Mouse (Mus musculus) hindbrain, embryonic 10.5 days (tissue): Measurements from ENCODE around the gene Map3k9. TPM values are rescaled to one million over a fixed set of nuclear protein-coding genes. Genes with fewer than 3 reads are reported as not detected.

Experiments
- DNase-seq: peaks from one replicate; pipeline ENCODE4 v3.0.0-alpha.2; 2017; ENCODE audit warnings: low spot score
- H3K27ac ChIP-seq: fragments of 300-500 bp; sonication (generic); 2 replicates; pipeline ENCODE4 v1.5.1; 2016; ENCODE audit warnings: mild to moderate bottlenecking, moderate library complexity
- H3K27me3 ChIP-seq: fragments of 300-500 bp; sonication (generic); 2 replicates; pipeline ENCODE4 v1.6.1; 2016; ENCODE audit warnings: mild to moderate bottlenecking; ENCODE audit not compliant: poor library complexity, insufficient read depth, severe bottlenecking
- H3K36me3 ChIP-seq: fragments of 300-500 bp; sonication (generic); 2 replicates; pipeline ENCODE4 v1.6.1; 2016; ENCODE audit warnings: mild to moderate bottlenecking, moderate library complexity
- H3K4me1 ChIP-seq: fragments of 300-500 bp; sonication (generic); replicated peaks from 2 replicates; pipeline ENCODE4 v1.6.1; 2016; ENCODE audit warnings: mild to moderate bottlenecking
- H3K4me3 ChIP-seq: fragments of 300-500 bp; sonication (generic); 2 replicates; pipeline ENCODE4 v1.5.1; 2016; ENCODE audit warnings: mild to moderate bottlenecking, moderate library complexity
- H3K9me3 ChIP-seq: fragments of 300-500 bp; sonication (generic); 2 replicates; pipeline ENCODE4 v1.6.1; 2016; ENCODE audit warnings: mild to moderate bottlenecking, moderate library complexity
- WGBS: fragments of 180-500 bp; shearing (Covaris S2); methylation state at CpG from one replicate; pipeline ENCODE4 v1.1.7; 2016; 5-methylcytosine and 5-hydroxymethylcytosine counted together
- polyA plus RNA-seq: library from polyadenylated mRNA; unstranded; fragments of >200 nt; fragmentation: Nextera tagmentation; extraction: Ambion mirVana; gene quantifications from 2 replicates; pipeline ENCODE4 v1.2.1, GENCODE M21; 2016

Gene Map3k9
- polyA plus RNA-seq, 1 experiment from 2014 or later = 2.1 TPM

- Histone ChIP-seq H3K4me3 (no peak overlapping the region), H3K9me3 (no peaks in the 10 kb centered on the region), H3K4me1 (no peaks in the 10 kb centered on the region), H3K36me3 (peaks cover 29% of the 10 kb centered on the region), H3K27me3 (no peaks in the 10 kb centered on the region), H3K27ac (no peak overlapping the region)
- DNase-seq = no peak
- WGBS = 85% methylated on average over 11 of the region's 11 CpGs
Observed at GRCm38 (mm10) chr12:81735246-81736070, 45.5 kb downstream of the Map3k9 start.

DNA sequence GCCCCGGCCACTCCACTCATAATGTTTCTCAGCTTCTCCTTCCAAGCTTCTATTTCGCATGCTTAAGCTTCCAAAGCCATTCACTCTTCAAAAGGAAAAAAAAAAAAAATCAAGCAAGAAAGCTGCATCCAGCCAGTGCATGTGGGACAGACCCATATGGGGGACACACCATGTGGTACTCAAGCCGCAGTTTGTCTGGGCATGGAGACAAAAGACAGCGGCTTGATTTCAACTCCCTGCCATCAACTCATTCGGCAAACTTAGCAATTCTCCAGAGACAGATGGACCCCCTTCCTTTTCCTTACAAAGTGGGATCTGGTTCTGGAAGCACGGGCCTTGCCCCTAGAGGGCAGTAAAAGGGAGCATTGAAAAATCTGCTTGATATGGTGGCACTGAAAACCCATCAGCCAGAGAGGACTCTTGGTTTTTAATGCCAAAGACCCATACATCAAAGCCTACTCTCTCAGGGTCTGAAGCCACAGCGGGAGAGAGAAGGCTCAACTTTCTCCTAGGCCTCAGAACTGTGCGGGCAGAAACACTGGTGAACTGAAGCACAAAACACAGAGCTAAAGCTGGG is 54.6 kb downstream of the Map3k9 start:
- no peaks in the 10 kb centered on the region for H3K27me3 ChIP-seq
- H3K9me3 ChIP-seq = no peaks in the 10 kb centered on the region
- WGBS = 78% methylated on average over 8 of the region's 8 CpGs
- DNase-seq = no peak
- peaks cover 3% of the 10 kb centered on the region; the same call in 1 of the 2 replicates for H3K4me1 ChIP-seq
- no peak overlapping the region for H3K27ac ChIP-seq
- H3K36me3 ChIP-seq = peaks cover 36% of the 10 kb centered on the region
- H3K4me3 ChIP-seq = no peak overlapping the region

- Histone ChIP-seq H3K9me3 (no peaks in the 10 kb centered on the region), H3K36me3 (peaks cover 33% of the 10 kb centered on the region), H3K27ac (no peak overlapping the region), H3K27me3 (no peaks in the 10 kb centered on the region), H3K4me3 (no peak overlapping the region), H3K4me1 (peaks cover 3% of the 10 kb centered on the region; the same call in 1 of the 2 replicates)
- DNase-seq = no peak
- WGBS = 93% methylated on average over 6 of the region's 6 CpGs
Observed at GRCm38 (mm10) chr12:81724776-81725175, 56.2 kb downstream of the Map3k9 start.

DNA sequence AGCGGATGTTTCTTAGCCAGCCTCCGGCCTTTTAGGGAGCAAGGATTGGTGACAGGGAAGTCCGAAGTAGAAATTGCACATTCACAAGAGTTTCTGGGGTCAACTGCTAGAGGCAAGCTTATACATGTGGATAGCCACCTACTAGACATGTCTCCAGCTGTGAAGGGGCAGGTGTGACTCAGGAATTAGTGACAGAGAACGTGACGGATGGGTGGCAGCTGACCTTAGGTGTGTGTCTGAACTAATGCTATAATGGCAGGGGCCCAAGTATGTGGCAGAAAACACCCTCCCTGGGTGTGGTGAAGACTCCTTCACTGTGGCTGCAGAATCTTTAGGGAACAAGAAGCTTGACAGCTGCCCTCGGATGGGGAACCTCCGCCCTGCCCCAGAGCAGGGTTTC is 57.6 kb downstream of the Map3k9 start:
- Histone ChIP-seq H3K36me3 (peaks cover 24% of the 10 kb centered on the region), H3K4me1 (peaks cover 3% of the 10 kb centered on the region; the same call in 1 of the 2 replicates), H3K9me3 (no peaks in the 10 kb centered on the region), H3K27me3 (no peaks in the 10 kb centered on the region), H3K4me3 (no peak overlapping the region), H3K27ac (no peak overlapping the region)
- DNase-seq = no peak
- WGBS = 90% methylated on average over 7 of the region's 7 CpGs

- Histone ChIP-seq H3K9me3 (no peaks in the 10 kb centered on the region), H3K27me3 (no peaks in the 10 kb centered on the region), H3K4me3 (no peak overlapping the region), H3K36me3 (peaks cover 16% of the 10 kb centered on the region), H3K27ac (no peak overlapping the region), H3K4me1 (peaks cover 3% of the 10 kb centered on the region; the same call in 1 of the 2 replicates)
- DNase-seq = no peak
- 93% methylated on average over 8 of the region's 8 CpGs for WGBS
Observed at GRCm38 (mm10) chr12:81719715-81720114, 61.3 kb downstream of the Map3k9 start.

GRCm38 (mm10) chr12:81719161-81719560 is 61.8 kb downstream of the Map3k9 start:
- Histone ChIP-seq H3K4me1 (no peaks in the 10 kb centered on the region), H3K27me3 (no peaks in the 10 kb centered on the region), H3K36me3 (peaks cover 11% of the 10 kb centered on the region; the same call in 1 of the 2 replicates), H3K27ac (no peak overlapping the region), H3K9me3 (no peaks in the 10 kb centered on the region), H3K4me3 (no peak overlapping the region)
- no peak for DNase-seq
- WGBS = 82% methylated on average over 5 of the region's 5 CpGs

GRCm38 (mm10) chr12:81712618-81713017 is 68.4 kb downstream of the Map3k9 start:
- H3K4me1 ChIP-seq = no peaks in the 10 kb centered on the region

GRCm38 (mm10) chr12:81702903-81703302 is 78.1 kb downstream of the Map3k9 start:
- no peaks in the 10 kb centered on the region for H3K36me3 ChIP-seq
- no peak overlapping the region for H3K27ac ChIP-seq
- no peaks in the 10 kb centered on the region for H3K4me1 ChIP-seq
- H3K9me3 ChIP-seq = peaks cover 8% of the 10 kb centered on the region; the same call in 1 of the 2 replicates
- no peak for DNase-seq
- 18% methylated on average over 1 of the region's 1 CpGs for WGBS
- no peak overlapping the region for H3K4me3 ChIP-seq
- no peaks in the 10 kb centered on the region for H3K27me3 ChIP-seq

More at GRCm38 (mm10) chr12:81712618-81713017, 68.4 kb downstream of the Map3k9 start:
- H3K27ac ChIP-seq = no peak overlapping the region
- WGBS = 93% methylated on average over 4 of the region's 4 CpGs
- H3K36me3 ChIP-seq = no peaks in the 10 kb centered on the region
- DNase-seq = no peak
- H3K4me3 ChIP-seq = no peak overlapping the region
- peaks cover 7% of the 10 kb centered on the region; the same call in 1 of the 2 replicates for H3K9me3 ChIP-seq
- H3K27me3 ChIP-seq = no peaks in the 10 kb centered on the region

DNA sequence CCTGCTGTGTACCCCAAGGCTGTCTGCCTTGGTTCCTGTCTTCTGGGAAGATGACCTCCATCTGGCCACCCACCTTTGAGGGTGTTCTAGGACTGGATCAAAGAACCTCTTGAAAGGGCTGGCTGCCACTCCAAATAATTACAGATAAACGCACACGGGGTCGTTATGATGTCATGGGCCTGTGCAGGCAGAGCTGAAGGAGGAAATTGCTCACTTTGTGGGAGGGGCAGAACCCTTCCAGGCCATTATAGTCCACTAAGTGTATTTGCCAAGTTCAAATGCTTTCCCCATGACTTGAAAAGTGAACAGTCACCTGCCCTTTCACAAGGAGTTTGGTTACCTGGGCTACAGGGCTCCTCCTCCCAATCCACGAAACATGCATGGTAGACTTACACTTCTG is 83.0 kb downstream of the Map3k9 start:
- Histone ChIP-seq H3K9me3 (no peaks in the 10 kb centered on the region), H3K36me3 (no peaks in the 10 kb centered on the region), H3K4me3 (no peak overlapping the region), H3K27ac (no peak overlapping the region), H3K27me3 (no peaks in the 10 kb centered on the region), H3K4me1 (no peaks in the 10 kb centered on the region)
- DNase-seq = no peak
- 79% methylated on average over 4 of the region's 4 CpGs for WGBS

DNA sequence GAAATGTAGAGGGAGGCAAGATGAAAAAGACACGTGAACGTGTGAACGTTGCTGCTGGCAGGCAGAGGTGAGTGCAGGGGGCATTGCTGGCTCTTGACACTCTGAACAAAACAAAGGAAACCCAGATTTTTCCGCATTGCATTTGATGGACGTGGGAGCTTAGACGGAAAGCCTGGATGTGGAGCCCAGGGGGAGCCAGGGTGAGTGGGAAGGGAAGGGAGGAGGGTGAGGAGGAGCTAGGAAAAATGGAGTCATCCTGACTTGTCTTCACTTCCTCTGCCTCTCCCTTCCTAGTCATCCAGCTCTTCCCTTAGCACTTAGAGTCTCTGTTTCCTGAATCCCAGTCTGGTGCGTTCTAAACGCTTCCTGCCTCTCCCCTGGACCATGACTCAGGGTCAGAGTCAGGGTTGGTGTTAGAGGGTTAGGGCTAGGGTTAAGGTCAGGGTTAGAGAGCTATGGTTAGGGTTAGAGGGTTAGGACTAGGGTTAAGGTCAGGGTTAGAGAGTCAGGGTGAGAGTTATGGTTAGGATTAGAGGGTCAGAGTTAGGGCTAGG is 89.7 kb downstream of the Map3k9 start:
- Histone ChIP-seq H3K36me3 (no peaks in the 10 kb centered on the region), H3K4me1 (peaks cover 26% of the 10 kb centered on the region), H3K27me3 (no peaks in the 10 kb centered on the region), H3K27ac (peak overlapping the region; percentile 53; the same call in 1 of the 2 replicates), H3K9me3 (no peaks in the 10 kb centered on the region), H3K4me3 (no peak overlapping the region)
- DNase-seq = no peak
- WGBS = 47% methylated on average over 8 of the region's 8 CpGs

GRCm38 (mm10) chr12:81690751-81691150 is 90.2 kb downstream of the Map3k9 start:
- no peak for DNase-seq

DNA sequence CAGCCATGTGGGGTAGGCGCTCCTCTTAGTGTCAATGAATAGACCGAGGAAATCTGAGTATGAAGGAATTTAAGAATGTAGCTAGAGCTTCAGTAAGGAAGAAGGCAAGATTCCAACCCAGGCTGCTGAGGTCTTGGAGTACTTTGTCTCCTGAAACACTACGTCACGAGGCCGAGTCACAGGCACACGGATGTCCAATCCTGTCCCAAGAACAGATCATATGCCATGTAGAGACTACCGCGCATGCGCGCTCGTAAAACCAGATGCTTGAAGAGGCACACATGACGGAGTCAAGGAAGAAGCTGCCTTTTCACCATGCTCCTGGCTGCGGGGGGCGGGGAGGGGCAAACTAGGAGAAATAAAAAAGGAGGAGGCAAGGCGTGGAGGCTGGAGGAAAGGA is 90.9 kb downstream of the Map3k9 start:
- Histone ChIP-seq H3K4me3 (no peak overlapping the region), H3K4me1 (peaks cover 30% of the 10 kb centered on the region), H3K27me3 (no peaks in the 10 kb centered on the region), H3K27ac (no peak overlapping the region; the same call in 1 of the 2 replicates), H3K9me3 (no peaks in the 10 kb centered on the region), H3K36me3 (no peaks in the 10 kb centered on the region)
- DNase-seq = no peak
- 92% methylated on average over 15 of the region's 15 CpGs for WGBS

More at GRCm38 (mm10) chr12:81690751-81691150, 90.2 kb downstream of the Map3k9 start:
- H3K9me3 ChIP-seq = no peaks in the 10 kb centered on the region
- H3K27me3 ChIP-seq = no peaks in the 10 kb centered on the region
- 90% methylated on average over 7 of the region's 7 CpGs for WGBS
- H3K4me1 ChIP-seq = peaks cover 30% of the 10 kb centered on the region
- H3K27ac ChIP-seq = peak overlapping the region; percentile 53
- no peak overlapping the region for H3K4me3 ChIP-seq
- H3K36me3 ChIP-seq = no peaks in the 10 kb centered on the region
